Mouse (Mus musculus) stomach, embryonic 15.5 days (tissue): ENCODE data around the gene Spint1. TPM values are rescaled to one million over a fixed set of nuclear protein-coding genes. Genes with fewer than 3 reads are reported as not detected.

Experiments
- ATAC-seq: fragments of 200-750 bp; cut with Nextera tagmentation; 2 replicates; pipeline ENCODE4 v1.8.0; 2017; ENCODE audit warnings: low read depth, moderate number of reproducible peaks, moderate TSS enrichment; ENCODE audit not compliant: insufficient read depth, low FRiP score
- H3K27ac ChIP-seq: fragments of 300-500 bp; sonication (generic); 2 replicates; pipeline ENCODE4 v1.5.1; 2015; ENCODE audit warnings: mild to moderate bottlenecking, inconsistent platforms
- H3K27me3 ChIP-seq: fragments of 300-500 bp; sonication (generic); replicated peaks from 2 replicates; pipeline ENCODE4 v1.6.1; 2015; ENCODE audit warnings: inconsistent platforms
- H3K36me3 ChIP-seq: fragments of 300-500 bp; sonication (generic); 2 replicates; pipeline ENCODE4 v1.6.1; 2015; ENCODE audit warnings: inconsistent platforms
- H3K4me1 ChIP-seq: fragments of 300-500 bp; sonication (generic); 2 replicates; pipeline ENCODE4 v1.6.1; 2015; ENCODE audit warnings: inconsistent platforms
- H3K4me2 ChIP-seq: fragments of 300-500 bp; sonication (generic); 2 replicates; pipeline ENCODE4 v1.6.1; 2015; ENCODE audit warnings: mild to moderate bottlenecking, inconsistent platforms
- H3K4me3 ChIP-seq: fragments of 300-500 bp; sonication (generic); replicated peaks from 2 replicates; pipeline ENCODE4 v1.5.1; 2015; ENCODE audit warnings: inconsistent platforms
- H3K9ac ChIP-seq: fragments of 300-500 bp; sonication (generic); 2 replicates; pipeline ENCODE4 v1.6.1; 2015; ENCODE audit warnings: inconsistent platforms
- H3K9me3 ChIP-seq: fragments of 300-500 bp; sonication (generic); 2 replicates; pipeline ENCODE4 v1.6.1; 2016; ENCODE audit warnings: inconsistent platforms
- WGBS: fragments of 180-500 bp; shearing (Covaris S2); methylation state at CpG from one replicate; pipeline ENCODE4 v1.1.7; 2015; 5-methylcytosine and 5-hydroxymethylcytosine counted together
- polyA plus RNA-seq: library from polyadenylated mRNA; unstranded; fragments of >200 nt; fragmentation: Nextera tagmentation; extraction: Ambion mirVana; gene quantifications from 2 replicates; pipeline ENCODE4 v1.2.1, GENCODE M21; 2015

Spint1 gene
- polyA plus RNA-seq, 1 experiment from 2014 or later, result 74.8 TPM

- peak; percentile 97 for ATAC-seq
- under 1% methylated on average over 51 of the region's 51 CpGs for WGBS
- peak within 1 kb of the TSS; percentile 86 for H3K27ac ChIP-seq
These were observed 28.6 kb upstream of the Spint1 start, which contains the start of the genes Zfyve19 and Dnajc17 for GRCm38 (mm10) chr2:119208344-119209175. Gene Zfyve19, plus strand, starts transcription at chr2:119208617. Gene Dnajc17, minus strand, starts transcription at chr2:119208795.

GRCm38 (mm10) chr2:119209176-119209507 lies 28.0 kb upstream of the Spint1 start:
- no peaks in the 10 kb centered on the region for H3K9me3 ChIP-seq
- H3K9ac ChIP-seq, result peak overlapping the region; percentile 83
- no peaks in the 10 kb centered on the region for H3K27me3 ChIP-seq
- WGBS, result 0% methylated on average over 13 of the region's 13 CpGs
- ATAC-seq, result no peak; the same call in 1 of the 2 replicates
- H3K27ac ChIP-seq, result peak overlapping the region; percentile 65
- peaks cover 6% of the 10 kb centered on the region; the same call in 1 of the 2 replicates for H3K4me1 ChIP-seq
- H3K4me3 ChIP-seq, result peak overlapping the region; percentile 80
- peak overlapping the region; percentile 58 for H3K4me2 ChIP-seq
- peaks cover 18% of the 10 kb centered on the region for H3K36me3 ChIP-seq

More at GRCm38 (mm10) chr2:119208344-119209175, 28.6 kb upstream of the Spint1 start, which contains the start of the genes Zfyve19 and Dnajc17:
- peak within 1 kb of the TSS; percentile 83 for H3K9ac ChIP-seq
- H3K4me3 ChIP-seq, result peak within 1 kb of the TSS; percentile 80
- H3K27me3 ChIP-seq, result no peaks in the 10 kb centered on the region
- H3K4me1 ChIP-seq, result peaks cover 6% of the 10 kb centered on the region; the same call in 1 of the 2 replicates
- peak within 1 kb of the TSS; percentile 66 for H3K4me2 ChIP-seq
- peaks cover 18% of the 10 kb centered on the region for H3K36me3 ChIP-seq
- no peaks in the 10 kb centered on the region for H3K9me3 ChIP-seq

GRCm38 (mm10) chr2:119229775-119230704 lies 7.1 kb upstream of the Spint1 start, which contains the start of gene Ppp1r14d:
Gene Ppp1r14d, minus strand, starts transcription at chr2:119229906.
- H3K36me3 ChIP-seq, result no peaks in the 10 kb centered on the region
- no peaks in the 10 kb centered on the region for H3K9me3 ChIP-seq
- no peak within 1 kb of the TSS for H3K4me3 ChIP-seq
- WGBS, result 65% methylated on average over 6 of the region's 6 CpGs
- no peaks in the 10 kb centered on the region for H3K27me3 ChIP-seq
- H3K4me1 ChIP-seq, result no peaks in the 10 kb centered on the region
- H3K27ac ChIP-seq, result no peak within 1 kb of the TSS
- no peak within 1 kb of the TSS for H3K9ac ChIP-seq
- no peak for ATAC-seq
- no peak within 1 kb of the TSS for H3K4me2 ChIP-seq

GRCm38 (mm10) chr2:119236682-119237209 lies 416 bp upstream of the Spint1 start:
- Histone ChIP-seq H3K9me3 (no peaks in the 10 kb centered on the region), H3K27ac (peak overlapping the region; percentile 87), H3K27me3 (peaks cover 30% of the 10 kb centered on the region), H3K4me3 (peak overlapping the region; percentile 55), H3K4me2 (peak overlapping the region; percentile 83), H3K4me1 (peaks cover 12% of the 10 kb centered on the region; the same call in 1 of the 2 replicates), H3K36me3 (no peaks in the 10 kb centered on the region), H3K9ac (peak overlapping the region; percentile 54; the same call in 1 of the 2 replicates)
- ATAC-seq, result peak; percentile 32
- WGBS, result 6% methylated on average over 25 of the region's 25 CpGs

GRCm38 (mm10) chr2:119237871-119238220 lies 684 bp downstream of the Spint1 start:
- Histone ChIP-seq H3K4me1 (peaks cover 12% of the 10 kb centered on the region; the same call in 1 of the 2 replicates), H3K27me3 (peaks cover 30% of the 10 kb centered on the region), H3K4me2 (peak overlapping the region; percentile 83), H3K4me3 (peak overlapping the region; percentile 55), H3K27ac (peak overlapping the region; percentile 87), H3K36me3 (no peaks in the 10 kb centered on the region), H3K9ac (peak overlapping the region; percentile 54), H3K9me3 (no peaks in the 10 kb centered on the region)
- 3% methylated on average over 31 of the region's 31 CpGs for WGBS
- 0 out of 2 replicates have a peak, but pooled peaks have one; percentile 4 for ATAC-seq

- peak overlapping the region; percentile 83 for H3K4me2 ChIP-seq
- no peak overlapping the region for H3K9ac ChIP-seq
- peak overlapping the region; percentile 55 for H3K4me3 ChIP-seq
- peaks cover 30% of the 10 kb centered on the region for H3K27me3 ChIP-seq
- ATAC-seq, result peak; percentile 59; the same call in 1 of the 2 replicates
- no peaks in the 10 kb centered on the region for H3K36me3 ChIP-seq
- 48% methylated on average over 2 of the region's 2 CpGs for WGBS
- no peaks in the 10 kb centered on the region for H3K9me3 ChIP-seq
- peaks cover 12% of the 10 kb centered on the region; the same call in 1 of the 2 replicates for H3K4me1 ChIP-seq
- H3K27ac ChIP-seq, result peak overlapping the region; percentile 87
These were observed 1.5 kb downstream of the Spint1 start for GRCm38 (mm10) chr2:119238671-119239070.

- Histone ChIP-seq H3K27ac (peak overlapping the region; percentile 45; the same call in 1 of the 2 replicates), H3K27me3 (peaks cover 30% of the 10 kb centered on the region), H3K36me3 (no peaks in the 10 kb centered on the region), H3K4me2 (peak overlapping the region; percentile 83), H3K9ac (no peak overlapping the region), H3K4me3 (0 out of 2 replicates have a peak overlapping the region, but pooled peaks have one; percentile 8), H3K4me1 (peaks cover 12% of the 10 kb centered on the region; the same call in 1 of the 2 replicates), H3K9me3 (no peaks in the 10 kb centered on the region)
- 56% methylated on average over 4 of the region's 4 CpGs for WGBS
- no peak for ATAC-seq
These were observed 3.1 kb downstream of the Spint1 start for GRCm38 (mm10) chr2:119240075-119240818.

- H3K4me1 ChIP-seq, result peaks cover 12% of the 10 kb centered on the region; the same call in 1 of the 2 replicates
- H3K27ac ChIP-seq, result no peak overlapping the region
- no peak overlapping the region for H3K4me3 ChIP-seq
- peaks cover 25% of the 10 kb centered on the region for H3K27me3 ChIP-seq
- no peaks in the 10 kb centered on the region for H3K9me3 ChIP-seq
- H3K36me3 ChIP-seq, result no peaks in the 10 kb centered on the region
- H3K4me2 ChIP-seq, result peak overlapping the region; percentile 83; the same call in 1 of the 2 replicates
- 87% methylated on average over 4 of the region's 4 CpGs for WGBS
- ATAC-seq, result no peak
- H3K9ac ChIP-seq, result no peak overlapping the region
These were observed 3.6 kb downstream of the Spint1 start for GRCm38 (mm10) chr2:119240819-119241186.

- WGBS, result 68% methylated on average over 9 of the region's 9 CpGs
- H3K27me3 ChIP-seq, result peaks cover 14% of the 10 kb centered on the region
These were observed 5.4 kb downstream of the Spint1 start for GRCm38 (mm10) chr2:119242548-119242947.

GRCm38 (mm10) chr2:119245246-119245645 lies 8.1 kb downstream of the Spint1 start:
- peaks cover 10% of the 10 kb centered on the region for H3K4me1 ChIP-seq
- no peak for ATAC-seq
- no peaks in the 10 kb centered on the region for H3K36me3 ChIP-seq
- H3K9ac ChIP-seq, result no peak overlapping the region
- no peaks in the 10 kb centered on the region for H3K27me3 ChIP-seq
- no peak overlapping the region for H3K27ac ChIP-seq
- H3K4me2 ChIP-seq, result no peak overlapping the region
- WGBS, result 76% methylated on average over 7 of the region's 7 CpGs
- H3K4me3 ChIP-seq, result no peak overlapping the region
- no peaks in the 10 kb centered on the region for H3K9me3 ChIP-seq

More at GRCm38 (mm10) chr2:119242548-119242947, 5.4 kb downstream of the Spint1 start:
- Histone ChIP-seq H3K9me3 (no peaks in the 10 kb centered on the region), H3K27ac (no peak overlapping the region), H3K9ac (no peak overlapping the region), H3K4me1 (0 out of 2 replicates have a peak, but pooled peaks cover 4% of the 10 kb centered on the region), H3K4me2 (no peak overlapping the region), H3K36me3 (no peaks in the 10 kb centered on the region), H3K4me3 (no peak overlapping the region)
- no peak for ATAC-seq
